Mouse (Mus musculus): ENCODE measurements at regions not wholly inside any gene's neighbourhood (a gene's known extent, or its start where the extent isn't known, plus 50 kb on each side); places are given as distances from the start of the nearest gene placed in this dataset.

- TF ChIP-seq EP300 (IDR thresholded peaks at IDR 0.05; ENCODE audit: low read depth) (no peak), CTCF (IDR thresholded peaks at IDR 0.05; ENCODE audit: low read depth) (no peak)
These were observed 427.5 kb upstream of the Smim15 start for GRCm38 (mm10) chr13:107616775-107617174.
